8 mouse cellular contexts compared by ENCODE assay signal in the genomic region with DNA sequence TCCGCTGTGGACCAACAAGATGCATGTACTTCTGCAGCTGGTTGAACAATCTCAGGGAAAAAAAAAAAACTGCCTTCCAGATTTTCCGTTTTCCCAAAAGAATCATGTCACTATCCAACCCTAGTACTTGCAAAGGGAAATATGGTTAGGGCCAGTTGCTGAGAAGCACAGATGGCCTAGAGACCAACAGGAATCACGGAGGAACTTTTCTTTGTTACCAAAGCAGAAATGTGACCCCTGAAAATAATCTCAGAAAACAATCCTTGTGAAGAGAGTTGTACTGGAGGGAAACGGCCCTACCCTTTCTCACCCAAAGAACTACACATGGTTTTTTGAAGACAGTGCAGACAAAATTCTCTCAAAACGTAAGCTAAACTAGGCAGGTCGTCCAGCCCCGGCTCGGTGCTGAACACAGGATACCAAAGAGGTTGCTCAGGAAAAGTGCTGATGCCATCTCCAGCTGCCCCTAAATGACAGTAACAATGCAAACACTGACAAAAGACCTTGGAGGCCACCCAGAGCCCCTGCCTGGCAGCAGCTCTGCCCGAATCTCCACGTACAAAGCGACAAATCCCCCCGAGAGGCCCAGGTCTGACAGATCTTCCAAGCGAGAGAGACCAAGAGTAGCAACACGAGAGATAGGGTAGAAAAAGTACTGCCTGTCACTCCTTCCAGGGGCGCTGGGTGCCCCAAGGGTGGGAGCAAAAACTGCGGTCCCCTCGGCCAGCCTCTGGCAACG. TPM values are rescaled to one million over a fixed set of nuclear protein-coding genes. Genes with fewer than 3 reads are reported as not detected.
DNase-seq lines count a peak whose midpoint lies in the region; ATAC-seq and TF ChIP-seq lines count a peak whose summit lies in the region.

No protein-coding gene starts in this region.

- WGBS in forebrain, embryonic 11.5 days, result 1% methylated on average over 18 of the region's 18 CpGs
- WGBS in hindbrain, embryonic 12.5 days, result 2% methylated on average over 18 of the region's 18 CpGs
- WGBS in limb, embryonic 14.5 days, result 2% methylated on average over 18 of the region's 18 CpGs

- peak overlapping the region; percentile 65 for H3K4me2 ChIP-seq in forebrain, embryonic 11.5 days (ENCODE audit: low read depth, low read length, severe bottlenecking)
- H3K4me2 ChIP-seq in hindbrain, embryonic 12.5 days (replicated peaks), result peak overlapping the region; percentile 77
- peak overlapping the region; percentile 82 for H3K4me2 ChIP-seq in limb, embryonic 14.5 days (replicated peaks; ENCODE audit: low read depth, low read length, severe bottlenecking)

- no peaks in the 10 kb centered on the region for H3K36me3 ChIP-seq in forebrain, embryonic 11.5 days (ENCODE audit: control insufficient read depth, insufficient read depth, low read length)
- H3K36me3 ChIP-seq in hindbrain, embryonic 12.5 days, result peaks cover 6% of the 10 kb centered on the region; the same call in 1 of the 2 replicates
- H3K36me3 ChIP-seq in limb, embryonic 14.5 days (ENCODE audit: control insufficient read depth, insufficient read depth, low read length), result peaks cover 7% of the 10 kb centered on the region

- H3K9me3 ChIP-seq in forebrain, embryonic 11.5 days (ENCODE audit: control insufficient read depth, low read length), result no peaks in the 10 kb centered on the region
- no peaks in the 10 kb centered on the region for H3K9me3 ChIP-seq in hindbrain, embryonic 12.5 days (replicated peaks)
- no peaks in the 10 kb centered on the region for H3K9me3 ChIP-seq in limb, embryonic 14.5 days (ENCODE audit: control insufficient read depth, low read length)

- DNase-seq in gastrocnemius, postnatal 10 days, result peak; percentile 27
- no peak for DNase-seq in gastrocnemius, adult 18-20 months (ENCODE audit: low spot score)
- DNase-seq in Patski (ENCODE audit: low read depth, low spot score), result no peak
- no peak for DNase-seq in forebrain, embryonic 11.5 days (ENCODE audit: low spot score)
- peak; percentile 15 for DNase-seq in limb, embryonic 14.5 days (ENCODE audit: low spot score)
- peak; percentile 15 to 16 for DNase-seq in natural killer cell, adult 2 months (ENCODE audit: low spot score in 2 of 2)
- no peak for DNase-seq in right cerebral cortex, adult 18-20 months

- POLR2A ChIA-PET in Patski (lab: Charles Lee), result interaction anchor here (0.7 to 1.0 kb wide), 2 partner anchors 76 to 897 kb away, joined by 3 read pairs; no protein-coding TSS in a partner anchor

- ATAC-seq in Patski, result peak; percentile 13
- ATAC-seq in forebrain, embryonic 11.5 days (replicated peaks; ENCODE audit: low FRiP score), result no peak
- peak; percentile 2; the same call in 1 of the 2 replicates for ATAC-seq in hindbrain, embryonic 12.5 days (ENCODE audit: low FRiP score)
- no peak for ATAC-seq in limb, embryonic 14.5 days (ENCODE audit: low FRiP score, low read depth)

- peak overlapping the region; percentile 97 for H3K9ac ChIP-seq in forebrain, embryonic 11.5 days (ENCODE audit: low read length)
- peak overlapping the region; percentile 96 for H3K9ac ChIP-seq in hindbrain, embryonic 12.5 days
- H3K9ac ChIP-seq in limb, embryonic 14.5 days (ENCODE audit: low read depth, low read length, severe bottlenecking), result peak overlapping the region; percentile 90

- CTCF ChIA-PET in Patski (lab: Charles Lee), result no interaction called here

- in situ Hi-C loops in Patski (cut with MboI; ENCODE audit: low pct_unique_long_range_greater_than_20kb), result loop anchor here (5.0 to 25.0 kb wide), 2 partner anchors 42 to 1457 kb away; a partner anchor contains a TSS

- TF ChIP-seq CTCF in Patski (IDR thresholded peaks at IDR 0.05), result no peak

- peak overlapping the region; percentile 96 for H3K4me3 ChIP-seq in forebrain, embryonic 11.5 days (ENCODE audit: low read depth, low read length)
- peak overlapping the region; percentile 96 for H3K4me3 ChIP-seq in hindbrain, embryonic 12.5 days
- H3K4me3 ChIP-seq in limb, embryonic 14.5 days (replicated peaks; ENCODE audit: low read length), result peak overlapping the region; percentile 85

- peak overlapping the region; percentile 95 for H3K27ac ChIP-seq in forebrain, embryonic 11.5 days (ENCODE audit: low read depth, low read length)
- peak overlapping the region; percentile 98 for H3K27ac ChIP-seq in hindbrain, embryonic 12.5 days
- peak overlapping the region; percentile 98 for H3K27ac ChIP-seq in limb, embryonic 14.5 days (replicated peaks; ENCODE audit: low read depth, low read length)

- TF ChIP-seq POLR2A in limb, embryonic 14.5 days (IDR thresholded peaks at IDR 0.05; ENCODE audit: borderline replicate concordance, extremely low read depth, insufficient read depth, insufficient read length), result no peak

- H3K27me3 ChIP-seq in Patski, result no peaks in the 10 kb centered on the region
- H3K27me3 ChIP-seq in forebrain, embryonic 11.5 days (ENCODE audit: control insufficient read depth, insufficient read depth, low read length), result no peaks in the 10 kb centered on the region
- H3K27me3 ChIP-seq in hindbrain, embryonic 12.5 days, result no peaks in the 10 kb centered on the region
- no peaks in the 10 kb centered on the region for H3K27me3 ChIP-seq in limb, embryonic 14.5 days (ENCODE audit: control insufficient read depth, insufficient read depth, low read length)

- H3K4me1 ChIP-seq in forebrain, embryonic 11.5 days (replicated peaks; ENCODE audit: control insufficient read depth, insufficient read depth, low read length), result 0 out of 2 replicates have a peak, but pooled peaks cover 2% of the 10 kb centered on the region
- H3K4me1 ChIP-seq in hindbrain, embryonic 12.5 days, result peaks cover 19% of the 10 kb centered on the region
- peaks cover 18% of the 10 kb centered on the region for H3K4me1 ChIP-seq in limb, embryonic 14.5 days (ENCODE audit: control insufficient read depth, insufficient read depth, low read length)

RNA-seq across cellular contexts. Expression of a gene that starts 1.5 kb away (rescaled TPM):
- 10 to 100 TPM; 71.4 to 76.6 TPM for total RNA-seq in gastrocnemius, postnatal 10 days (2021)
- total RNA-seq in gastrocnemius, adult 18-20 months (2021), result 10 to 100 TPM; 46.8 to 51.8 TPM
- polyA plus RNA-seq in Patski (2021), result 85.0 TPM
- polyA plus RNA-seq in forebrain, embryonic 11.5 days (2014; fragmentation: Nextera tagmentation; extraction: Ambion mirVana), result 77.9 and 83.7 TPM in 2 replicates
- 68.5 and 69.2 TPM in 2 replicates for polyA plus RNA-seq in hindbrain, embryonic 12.5 days (2016; fragmentation: Nextera tagmentation; extraction: Ambion mirVana)
- 73.6 and 75.0 TPM in 2 replicates for polyA plus RNA-seq in limb, embryonic 14.5 days (2012; rRNA removed)
- polyA plus RNA-seq in limb, embryonic 14.5 days (2014; fragmentation: Nextera tagmentation; extraction: Ambion mirVana), result 97.1 and 98.9 TPM in 2 replicates

RNA-seq across cellular contexts. Expression of a gene that starts 29.9 kb away (rescaled TPM):
- total RNA-seq in gastrocnemius, postnatal 10 days (2021), result 10 to 100 TPM; 80.3 to 85.5 TPM
- total RNA-seq in gastrocnemius, adult 18-20 months (2021), result 10 to 100 TPM; 48.9 to 51.5 TPM
- 97.9 TPM for polyA plus RNA-seq in Patski (2021)
- 244 and 285 TPM in 2 replicates for polyA plus RNA-seq in forebrain, embryonic 11.5 days (2014; fragmentation: Nextera tagmentation; extraction: Ambion mirVana)
- 200 and 211 TPM in 2 replicates for polyA plus RNA-seq in hindbrain, embryonic 12.5 days (2016; fragmentation: Nextera tagmentation; extraction: Ambion mirVana)
- 99.4 and 130 TPM in 2 replicates for polyA plus RNA-seq in limb, embryonic 14.5 days (2012; rRNA removed)
- 184 and 204 TPM in 2 replicates for polyA plus RNA-seq in limb, embryonic 14.5 days (2014; fragmentation: Nextera tagmentation; extraction: Ambion mirVana)

RNA-seq across cellular contexts. Expression of a gene that starts 44.9 kb away (rescaled TPM):
- 10 to 100 TPM; 48.9 to 51.6 TPM for total RNA-seq in gastrocnemius, postnatal 10 days (2021)
- 10 to 100 TPM; 45.0 to 46.1 TPM for total RNA-seq in gastrocnemius, adult 18-20 months (2021)
- 27.5 TPM for polyA plus RNA-seq in Patski (2021)
- 41.1 and 45.1 TPM in 2 replicates for polyA plus RNA-seq in forebrain, embryonic 11.5 days (2014; fragmentation: Nextera tagmentation; extraction: Ambion mirVana)
- polyA plus RNA-seq in hindbrain, embryonic 12.5 days (2016; fragmentation: Nextera tagmentation; extraction: Ambion mirVana), result 52.2 and 53.0 TPM in 2 replicates
- polyA plus RNA-seq in limb, embryonic 14.5 days (2012; rRNA removed), result 23.7 and 24.0 TPM in 2 replicates
- polyA plus RNA-seq in limb, embryonic 14.5 days (2014; fragmentation: Nextera tagmentation; extraction: Ambion mirVana), result 28.3 and 32.4 TPM in 2 replicates

Comparison
In these comparisons a context has a peak if more than half of its experiments do, and no peak if none do; other contexts are left out.
1. DNase-seq: peak in gastrocnemius, postnatal 10 days (single experiment), limb, embryonic 14.5 days (single experiment) and natural killer cell, adult 2 months (2 of 2); none in gastrocnemius, adult 18-20 months (single experiment), Patski (single experiment), forebrain, embryonic 11.5 days (single experiment) and right cerebral cortex, adult 18-20 months (single experiment).
2. ATAC-seq: peak in Patski (single experiment) and hindbrain, embryonic 12.5 days (single experiment); none in forebrain, embryonic 11.5 days (single experiment) and limb, embryonic 14.5 days (single experiment).
3. Peak in every context shown above with its lines, with median percentiles within 50 percentile points of each other: H3K27ac ChIP-seq, H3K4me2 ChIP-seq, H3K4me3 ChIP-seq and H3K9ac ChIP-seq.